Mouse (Mus musculus) stomach, embryonic 16.5 days (tissue): ENCODE measurements at regions not wholly inside any gene's neighbourhood (a gene's known extent, or its start where the extent isn't known, plus 50 kb on each side); places are given as distances from the start of the nearest gene placed in this dataset.

Source experiments
- ATAC-seq: fragments of 200-750 bp; cut with Nextera tagmentation; 2 replicates; pipeline ENCODE4 v1.8.0; 2017; ENCODE audit warnings: moderate number of reproducible peaks, moderate TSS enrichment; ENCODE audit not compliant: insufficient read depth, low FRiP score
- H3K27ac ChIP-seq: fragments of 300-500 bp; sonication (generic); 2 replicates; pipeline ENCODE4 v1.5.1; 2014; ENCODE audit warnings: low read length
- H3K27me3 ChIP-seq: fragments of 300-500 bp; sonication (generic); 2 replicates; pipeline ENCODE4 v1.6.1; 2014; ENCODE audit warnings: low read length, control low read depth, mixed read lengths; ENCODE audit not compliant: control insufficient read depth, insufficient read depth
- H3K36me3 ChIP-seq: fragments of 300-500 bp; sonication (generic); 2 replicates; pipeline ENCODE4 v1.6.1; 2014; ENCODE audit warnings: low read length; ENCODE audit not compliant: control insufficient read depth, insufficient read depth
- H3K4me1 ChIP-seq: fragments of 300-500 bp; sonication (generic); 2 replicates; pipeline ENCODE4 v1.6.1; 2014; ENCODE audit warnings: low read length, control low read depth, mixed read lengths; ENCODE audit not compliant: control insufficient read depth, insufficient read depth
- H3K4me2 ChIP-seq: fragments of 300-500 bp; sonication (generic); 2 replicates; pipeline ENCODE4 v1.6.1; 2014; ENCODE audit warnings: low read depth, low read length, mixed read lengths
- H3K4me3 ChIP-seq: fragments of 300-500 bp; sonication (generic); replicated peaks from 2 replicates; pipeline ENCODE4 v1.5.1; 2014; ENCODE audit warnings: mild to moderate bottlenecking, low read length
- H3K9ac ChIP-seq: fragments of 300-500 bp; sonication (generic); 2 replicates; pipeline ENCODE4 v1.6.1; 2014; ENCODE audit warnings: low read length
- H3K9me3 ChIP-seq: fragments of 300-500 bp; sonication (generic); replicated peaks from 2 replicates; pipeline ENCODE4 v1.6.1; 2016; ENCODE audit warnings: low read length, control low read depth; ENCODE audit not compliant: control insufficient read depth
- WGBS: fragments of 180-500 bp; shearing (Covaris S2); extraction: QIAGEN DNeasy Blood & Tissue Kit; methylation state at CpG from one replicate; pipeline ENCODE4 v1.1.7; 2014; 5-methylcytosine and 5-hydroxymethylcytosine counted together

DNA sequence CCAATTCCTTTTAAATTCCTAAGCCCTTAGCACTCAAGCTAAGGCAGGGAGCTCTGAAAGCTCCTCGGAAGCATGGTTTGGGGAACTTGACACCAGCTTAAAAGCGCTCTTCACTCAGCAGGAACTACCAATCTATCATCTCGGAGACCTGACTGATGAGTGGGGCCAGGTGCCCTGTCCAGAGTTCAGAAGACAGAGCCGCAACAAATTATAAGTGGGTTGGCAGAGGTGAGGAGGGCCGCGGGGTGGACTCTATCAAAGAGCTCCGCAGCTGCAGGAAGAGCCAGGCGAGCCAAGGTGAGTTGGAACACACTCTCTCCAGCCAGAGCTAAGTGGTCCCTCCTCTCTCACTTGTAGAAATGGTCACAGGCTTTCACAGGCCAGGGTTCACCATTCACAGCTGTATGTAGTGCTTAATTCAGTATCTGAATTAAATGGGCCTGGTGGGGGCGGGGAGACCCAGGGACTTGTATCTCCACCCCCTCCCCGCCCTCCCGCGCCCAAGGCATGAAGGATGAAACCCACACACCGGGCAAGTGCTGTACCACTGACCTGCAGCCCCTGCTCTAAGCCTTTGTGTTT, 180.8 kb downstream of the Stim2 start:
- no peak overlapping the region for H3K27ac ChIP-seq
- no peak overlapping the region for H3K9ac ChIP-seq
- no peaks in the 10 kb centered on the region for H3K36me3 ChIP-seq
- H3K27me3 ChIP-seq: no peaks in the 10 kb centered on the region
- no peaks in the 10 kb centered on the region for H3K9me3 ChIP-seq
- WGBS: 51% methylated on average over 13 of the region's 13 CpGs
- no peak overlapping the region for H3K4me2 ChIP-seq
- no peak for ATAC-seq
- H3K4me3 ChIP-seq: no peak overlapping the region
- H3K4me1 ChIP-seq: peaks cover 6% of the 10 kb centered on the region

- Histone ChIP-seq H3K4me3 (no peak overlapping the region), H3K36me3 (no peaks in the 10 kb centered on the region), H3K9ac (no peak overlapping the region), H3K9me3 (no peaks in the 10 kb centered on the region), H3K4me1 (peaks cover 6% of the 10 kb centered on the region), H3K4me2 (no peak overlapping the region), H3K27ac (no peak overlapping the region), H3K27me3 (no peaks in the 10 kb centered on the region)
- WGBS: 45% methylated on average over 2 of the region's 2 CpGs
- ATAC-seq: peak; percentile 47; the same call in 1 of the 2 replicates
Observed at GRCm38 (mm10) chr5:54180192-54180611, 181.9 kb downstream of the Stim2 start.

DNA sequence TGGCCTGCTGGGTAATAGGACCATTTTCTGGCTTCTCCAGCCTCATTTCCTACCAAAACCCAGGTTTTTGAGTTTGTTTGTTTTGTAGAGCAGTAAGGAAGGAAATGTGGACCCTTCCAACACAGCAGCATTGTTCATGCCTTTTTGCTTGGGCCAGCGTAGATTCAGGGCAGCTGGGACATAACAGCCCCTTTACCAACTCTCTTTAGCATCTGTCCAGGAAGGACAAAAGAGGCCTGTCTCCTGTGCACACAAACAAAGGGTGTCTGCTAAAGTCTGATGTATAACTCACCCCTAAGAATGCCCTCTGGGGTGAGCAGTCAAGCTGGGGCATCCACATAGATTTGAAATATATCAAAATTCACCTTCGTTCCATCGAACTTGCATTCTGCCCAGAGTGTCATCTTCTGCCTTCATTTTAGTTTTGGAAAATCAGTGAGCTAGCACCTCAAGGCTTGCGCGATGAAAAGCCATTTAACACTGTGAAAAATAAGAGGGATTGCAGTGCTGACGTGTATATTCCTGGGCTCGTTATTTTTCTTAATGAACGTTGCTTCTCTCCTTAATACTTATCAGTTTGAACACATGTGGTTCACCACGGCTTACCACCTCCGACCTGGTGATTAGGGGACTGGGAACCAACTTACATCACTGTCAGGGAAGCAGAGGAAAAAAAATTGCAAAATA, 182.5 kb downstream of the Stim2 start:
- Histone ChIP-seq H3K27ac (0 out of 2 replicates have a peak overlapping the region, but pooled peaks have one; percentile 19), H3K4me3 (no peak overlapping the region), H3K4me2 (peak overlapping the region; percentile 22; the same call in 1 of the 2 replicates), H3K9me3 (no peaks in the 10 kb centered on the region), H3K9ac (no peak overlapping the region), H3K36me3 (no peaks in the 10 kb centered on the region), H3K4me1 (peaks cover 6% of the 10 kb centered on the region), H3K27me3 (no peaks in the 10 kb centered on the region)
- 45% methylated on average over 10 of the region's 10 CpGs for WGBS
- ATAC-seq: no peak

DNA sequence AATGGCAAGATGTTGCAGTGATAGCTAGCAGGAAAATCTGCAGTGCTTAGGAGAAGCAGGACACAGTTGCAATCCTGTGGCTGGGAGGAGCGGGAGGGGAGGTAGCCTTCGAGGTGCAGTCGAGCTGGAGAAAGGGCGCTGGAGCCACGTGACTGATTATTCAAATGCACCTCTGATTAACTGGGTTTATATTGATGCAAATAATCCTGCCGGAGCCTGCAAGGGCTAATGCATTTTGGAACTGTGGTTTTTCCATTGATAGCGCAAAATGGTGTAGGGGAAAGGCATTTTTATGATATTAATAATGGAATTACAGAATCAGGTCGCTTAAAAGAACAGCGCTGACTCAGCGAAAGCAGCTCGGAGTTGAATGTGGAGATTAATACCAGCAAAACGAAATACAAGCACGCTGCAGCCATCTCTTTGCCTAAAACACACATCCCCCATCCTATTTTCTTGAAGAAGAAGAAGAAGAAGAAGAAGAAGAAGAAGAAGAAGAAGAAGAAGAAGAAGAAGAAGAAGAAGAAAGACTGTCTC, 183.1 kb downstream of the Stim2 start:
- H3K27ac ChIP-seq: no peak overlapping the region
- no peak for ATAC-seq
- no peaks in the 10 kb centered on the region for H3K36me3 ChIP-seq
- peaks cover 6% of the 10 kb centered on the region for H3K4me1 ChIP-seq
- no peaks in the 10 kb centered on the region for H3K9me3 ChIP-seq
- H3K9ac ChIP-seq: no peak overlapping the region
- WGBS: 26% methylated on average over 13 of the region's 13 CpGs
- no peak overlapping the region for H3K4me3 ChIP-seq
- peak overlapping the region; percentile 22 for H3K4me2 ChIP-seq
- H3K27me3 ChIP-seq: no peaks in the 10 kb centered on the region

DNA sequence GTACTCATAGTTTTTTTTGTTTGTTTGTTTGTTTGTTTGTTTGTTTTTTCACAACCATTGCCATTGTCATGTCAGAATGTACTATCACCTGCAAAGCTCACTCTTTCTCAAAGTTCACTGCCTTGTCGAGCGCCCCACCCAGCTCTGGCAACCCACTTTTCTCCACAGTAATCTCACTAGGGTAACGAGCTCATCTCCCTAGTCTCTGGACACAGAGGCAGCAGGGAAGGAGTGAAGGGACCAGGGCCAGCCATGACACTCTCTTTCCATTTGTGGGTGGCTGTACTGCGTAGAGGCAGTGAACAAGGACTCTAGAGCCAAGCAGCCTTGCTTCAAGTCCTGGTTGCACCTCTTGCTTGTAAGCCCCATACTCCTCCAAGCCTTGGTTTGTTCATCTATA, 184.5 kb downstream of the Stim2 start:
- WGBS: 90% methylated on average over 4 of the region's 4 CpGs
- no peak overlapping the region for H3K9ac ChIP-seq
- no peak for ATAC-seq
- peaks cover 6% of the 10 kb centered on the region for H3K4me1 ChIP-seq
- no peak overlapping the region for H3K4me3 ChIP-seq
- no peaks in the 10 kb centered on the region for H3K27me3 ChIP-seq
- no peak overlapping the region for H3K27ac ChIP-seq
- no peaks in the 10 kb centered on the region for H3K36me3 ChIP-seq
- H3K4me2 ChIP-seq: no peak overlapping the region
- no peaks in the 10 kb centered on the region for H3K9me3 ChIP-seq

GRCm38 (mm10) chr5:54185662-54186061, 187.4 kb downstream of the Stim2 start:
- Histone ChIP-seq H3K9ac (no peak overlapping the region), H3K27me3 (no peaks in the 10 kb centered on the region), H3K4me1 (peaks cover under 1% of the 10 kb centered on the region; the same call in 1 of the 2 replicates), H3K9me3 (no peaks in the 10 kb centered on the region), H3K27ac (no peak overlapping the region), H3K4me3 (no peak overlapping the region), H3K4me2 (no peak overlapping the region), H3K36me3 (no peaks in the 10 kb centered on the region)
- WGBS: 55% methylated on average over 4 of the region's 4 CpGs
- ATAC-seq: no peak

DNA sequence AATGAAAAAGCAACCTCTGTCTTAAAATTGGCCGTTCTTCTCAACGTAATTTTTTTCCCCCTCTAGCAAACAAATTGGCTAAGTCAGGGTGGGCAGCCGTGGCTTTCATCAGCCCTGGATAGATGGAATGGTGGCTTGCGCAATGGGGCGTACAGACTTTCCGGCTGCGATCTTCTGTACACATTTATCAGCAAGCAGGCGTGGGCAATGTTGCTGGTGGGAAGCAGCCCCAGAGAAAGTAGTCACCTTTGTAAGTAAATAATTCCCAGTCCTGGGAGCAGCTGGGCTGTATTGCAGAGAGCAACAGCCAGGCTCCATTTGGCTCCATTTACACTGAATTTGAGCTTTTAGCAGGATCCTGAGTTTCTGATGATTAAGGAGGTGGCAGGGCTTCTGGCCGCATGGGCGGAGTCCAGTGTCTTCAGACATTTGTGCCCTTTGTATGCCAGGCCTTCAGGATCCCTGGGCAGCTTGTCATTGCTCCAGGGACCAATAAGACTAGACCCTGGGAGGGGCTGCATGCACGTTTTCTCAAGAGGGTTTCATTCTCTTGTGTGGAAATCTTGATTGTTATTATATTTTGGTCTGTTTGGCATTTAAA, 187.9 kb downstream of the Stim2 start:
- 39% methylated on average over 11 of the region's 11 CpGs for WGBS
- no peak overlapping the region for H3K9ac ChIP-seq
- no peaks in the 10 kb centered on the region for H3K36me3 ChIP-seq
- no peaks in the 10 kb centered on the region for H3K27me3 ChIP-seq
- no peaks in the 10 kb centered on the region for H3K4me1 ChIP-seq
- H3K4me2 ChIP-seq: no peak overlapping the region
- H3K9me3 ChIP-seq: no peaks in the 10 kb centered on the region
- H3K27ac ChIP-seq: no peak overlapping the region
- no peak for ATAC-seq
- H3K4me3 ChIP-seq: no peak overlapping the region

- H3K9me3 ChIP-seq: no peaks in the 10 kb centered on the region
- no peak overlapping the region for H3K4me2 ChIP-seq
- H3K27me3 ChIP-seq: no peaks in the 10 kb centered on the region
- no peak overlapping the region for H3K9ac ChIP-seq
- H3K4me1 ChIP-seq: no peaks in the 10 kb centered on the region
- H3K36me3 ChIP-seq: no peaks in the 10 kb centered on the region
- H3K4me3 ChIP-seq: no peak overlapping the region
- 67% methylated on average over 4 of the region's 4 CpGs for WGBS
- no peak overlapping the region for H3K27ac ChIP-seq
- no peak for ATAC-seq
Observed at GRCm38 (mm10) chr5:54191688-54192087, 193.4 kb downstream of the Stim2 start.

DNA sequence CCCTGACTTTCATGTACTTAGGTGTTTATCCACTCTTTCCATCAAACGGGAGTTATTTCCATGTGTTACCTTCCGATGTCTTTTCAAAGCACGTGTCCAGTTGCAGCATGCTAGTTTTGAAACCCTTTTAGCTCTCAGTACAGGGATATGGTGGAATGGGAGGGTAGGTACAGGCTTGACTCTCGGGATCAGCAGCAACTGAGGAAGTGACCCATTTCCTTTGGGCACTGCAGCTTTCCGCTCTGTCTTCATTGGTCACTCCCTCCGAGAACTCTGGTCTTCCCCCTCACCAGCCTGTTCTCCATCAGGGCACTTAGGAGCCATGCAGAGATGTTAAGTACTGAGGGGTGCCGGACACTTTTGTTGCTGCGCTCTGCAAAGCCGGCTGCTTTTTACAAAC, 196.5 kb downstream of the Stim2 start:
- ATAC-seq: no peak

More for the DNA sequence above, 196.5 kb downstream of the Stim2 start:
- H3K4me3 ChIP-seq: no peak overlapping the region
- H3K4me2 ChIP-seq: no peak overlapping the region
- no peak overlapping the region for H3K27ac ChIP-seq
- H3K9ac ChIP-seq: no peak overlapping the region
- WGBS: 65% methylated on average over 9 of the region's 9 CpGs
- H3K9me3 ChIP-seq: no peaks in the 10 kb centered on the region
- H3K27me3 ChIP-seq: no peaks in the 10 kb centered on the region
- no peaks in the 10 kb centered on the region for H3K36me3 ChIP-seq
- H3K4me1 ChIP-seq: no peaks in the 10 kb centered on the region
